ENCODE assay signal across 8 mouse cellular contexts in genomic region chr14:118910332-118911222, GRCm38 (mm10). TPM values are rescaled to one million over a fixed set of nuclear protein-coding genes. Genes with fewer than 3 reads are reported as not detected.
DNase-seq lines count a peak whose midpoint lies in the region; ATAC-seq and TF ChIP-seq lines count a peak whose summit lies in the region.

No protein-coding gene starts in this region.

- WGBS in intestine, embryonic 14.5 days: 54% methylated on average over 29 of the region's 29 CpGs

- H3K4me1 ChIP-seq in cortical plate, adult 2 months (ENCODE audit: control insufficient read depth, insufficient read depth, low read length): no peaks in the 10 kb centered on the region
- no peaks in the 10 kb centered on the region for H3K4me1 ChIP-seq in intestine, embryonic 14.5 days (replicated peaks; ENCODE audit: control insufficient read depth, insufficient read depth, low read length)

- no peak for TF ChIP-seq POLR2A in cortical plate, adult 2 months (IDR thresholded peaks at IDR 0.05; ENCODE audit: extremely low read depth, insufficient read depth, low read length)

- DNase-seq in 416B (ENCODE audit: low read depth): peak; percentile 87
- peak; percentile 73 to 93 for DNase-seq in adrenal gland, adult (ENCODE audit: inconsistent age in 2 of 2, low spot score in 1 of 2)
- DNase-seq in gastrocnemius, postnatal 14 days: peak; percentile 69
- peak; percentile 81 for DNase-seq in intestine, embryonic 14.5 days (ENCODE audit: low spot score)
- peak; percentile 55 to 73 for DNase-seq in left cerebral cortex, postnatal 36 days (ENCODE audit: low spot score in 2 of 2)
- peak; percentile 51 for DNase-seq in spleen, adult 12 weeks (ENCODE audit: low spot score)

- ATAC-seq in intestine, embryonic 14.5 days (replicated peaks; ENCODE audit: low FRiP score, low TSS enrichment, low read depth): peak; percentile 53
- peak; percentile 79 for ATAC-seq in megakaryocyte-erythroid progenitor cell, adult 5-6 weeks (replicated peaks; ENCODE audit: low FRiP score, low TSS enrichment, poor library complexity, severe bottlenecking)

- no peak overlapping the region for H3K4me2 ChIP-seq in intestine, embryonic 14.5 days (ENCODE audit: low read length)

- no peak overlapping the region for H3K9ac ChIP-seq in intestine, embryonic 14.5 days (ENCODE audit: low read length)

- no peaks in the 10 kb centered on the region for H3K9me3 ChIP-seq in intestine, embryonic 14.5 days (ENCODE audit: control insufficient read depth, low read length)

- H3K4me3 ChIP-seq in cortical plate, adult 2 months (ENCODE audit: insufficient read depth, low read length): no peak overlapping the region
- H3K4me3 ChIP-seq in intestine, embryonic 14.5 days (ENCODE audit: low read depth, low read length): no peak overlapping the region

- no peaks in the 10 kb centered on the region for H3K27me3 ChIP-seq in intestine, embryonic 14.5 days (replicated peaks; ENCODE audit: control insufficient read depth, insufficient read depth, low read length)

- H3K27ac ChIP-seq in cortical plate, adult 2 months (ENCODE audit: insufficient read depth, low read length): no peak overlapping the region
- H3K27ac ChIP-seq in intestine, embryonic 14.5 days (ENCODE audit: low read depth): no peak overlapping the region

- peak; percentile 75 for TF ChIP-seq CTCF in cortical plate, adult 2 months (IDR thresholded peaks at IDR 0.05; ENCODE audit: extremely low read depth, insufficient read depth, low read length)

- peaks cover 49% of the 10 kb centered on the region for H3K36me3 ChIP-seq in intestine, embryonic 14.5 days (ENCODE audit: control insufficient read depth, insufficient read depth, low read length)

- intact Hi-C loops in gastrocnemius, postnatal 14 days (cut with DNase I; ENCODE audit: low total_unique reads): no loop called here
- intact Hi-C loops in left cerebral cortex, postnatal 36 days (cut with DNase I): no loop called here

RNA-seq across cellular contexts. Expression of gene Dzip1, which starts 14.7 kb away (rescaled TPM):
- 89.4 and 100 TPM in 2 replicates for polyA plus RNA-seq in cortical plate, adult 2 months (2012; rRNA removed)
- 1 to 10 TPM; 3.0 to 4.3 TPM for total RNA-seq in gastrocnemius, postnatal 14 days (2021)
- 16.4 and 19.5 TPM in 2 replicates for polyA plus RNA-seq in intestine, embryonic 14.5 days (2014; fragmentation: Nextera tagmentation; extraction: Ambion mirVana)
- 100 to 1,000 TPM in 1 of 2 experiments, 10 to 100 TPM in 1; 78.4 to 117 TPM for total RNA-seq in left cerebral cortex, postnatal 36 days (2021)
- 3.8 and 5.6 TPM in 2 replicates for total RNA-seq in megakaryocyte-erythroid progenitor cell, adult 5-6 weeks (2014; fragmentation: Nextera tagmentation)
- total RNA-seq in megakaryocyte-erythroid progenitor cell, adult 5-6 weeks (2017): 0.76 and 2.8 TPM in 2 replicates

RNA-seq across cellular contexts. Expression of gene Dnajc3, which starts 27.2 kb away (rescaled TPM):
- polyA plus RNA-seq in cortical plate, adult 2 months (2012; rRNA removed): 19.7 and 22.2 TPM in 2 replicates
- 10 to 100 TPM; 19.3 to 22.0 TPM for total RNA-seq in gastrocnemius, postnatal 14 days (2021)
- polyA plus RNA-seq in intestine, embryonic 14.5 days (2014; fragmentation: Nextera tagmentation; extraction: Ambion mirVana): 34.4 and 40.9 TPM in 2 replicates
- 10 to 100 TPM; 30.3 to 41.2 TPM for total RNA-seq in left cerebral cortex, postnatal 36 days (2021)
- total RNA-seq in megakaryocyte-erythroid progenitor cell, adult 5-6 weeks (2014; fragmentation: Nextera tagmentation): 21.3 and 26.6 TPM in 2 replicates
- 53.3 and 67.5 TPM in 2 replicates for total RNA-seq in megakaryocyte-erythroid progenitor cell, adult 5-6 weeks (2017)

Comparison
In these comparisons a context has a peak if more than half of its experiments do, and no peak if none do; other contexts are left out.
1. RNA of gene Dzip1, which starts 14.7 kb away (total RNA-seq): 78.4 to 117 TPM in left cerebral cortex, postnatal 36 days; 3.0 to 4.3 TPM in gastrocnemius, postnatal 14 days and 0.76 to 5.6 TPM in megakaryocyte-erythroid progenitor cell, adult 5-6 weeks; every median in the first group is over 10 times any median in the second.
2. Peak in every context shown above with its lines, with median percentiles within 50 percentile points of each other: DNase-seq.